17 mouse cellular contexts compared by ENCODE assay signal in genomic region chr6:108518552-108518951, GRCm38 (mm10).
A peak's percentile ranks its signal among the peaks of the same experiment; 100 is the strongest.
DNase-seq lines count a peak whose midpoint lies in the region; ATAC-seq and TF ChIP-seq lines count a peak whose summit lies in the region.
"Had no signal": no experiment of that assay in that cellular context is flagged by ENCODE, and none has a peak within 500 bp of the region (broad histone marks: within the 10 kb centered on the region; RNA-seq: fewer than 3 reads in every experiment).

No protein-coding gene starts in this region.

- no peak overlapping the region for H3K4me3 ChIP-seq in intestine, embryonic 14.5 days (ENCODE audit: low read depth, low read length)
- no peak overlapping the region for H3K4me3 ChIP-seq in intestine, embryonic 16.5 days (ENCODE audit: low read length)
- H3K4me3 ChIP-seq in midbrain, embryonic 13.5 days (replicated peaks): no peak overlapping the region
- H3K4me3 ChIP-seq in midbrain, embryonic 16.5 days (ENCODE audit: low read depth, low read length): no peak overlapping the region
- peak overlapping the region; percentile 5 for H3K4me3 ChIP-seq in olfactory bulb, adult 2 months (ENCODE audit: insufficient read depth, low read depth, low read length)
- H3K4me3 ChIP-seq: embryonic facial prominence, embryonic 15.5 days; gastrocnemius, adult 2 months; heart, embryonic 15.5 days; hindbrain, embryonic 10.5 days; limb, embryonic 12.5 days had no signal

- H3K9ac ChIP-seq in intestine, embryonic 14.5 days (ENCODE audit: low read length): no peak overlapping the region
- no peak overlapping the region for H3K9ac ChIP-seq in intestine, embryonic 16.5 days (ENCODE audit: low read depth, low read length)
- no peak overlapping the region for H3K9ac ChIP-seq in midbrain, embryonic 13.5 days (replicated peaks)
- H3K9ac ChIP-seq in midbrain, embryonic 16.5 days (ENCODE audit: low read depth, low read length): no peak overlapping the region; the same call in 1 of the 2 replicates
- H3K9ac ChIP-seq: embryonic facial prominence, embryonic 15.5 days; heart, embryonic 15.5 days; limb, embryonic 12.5 days had no signal

- H3K36me3 ChIP-seq in intestine, embryonic 14.5 days (ENCODE audit: control insufficient read depth, insufficient read depth, low read length): peaks cover 25% of the 10 kb centered on the region
- no peaks in the 10 kb centered on the region for H3K36me3 ChIP-seq in intestine, embryonic 16.5 days (ENCODE audit: control insufficient read depth, insufficient read depth, low read length)
- no peaks in the 10 kb centered on the region for H3K36me3 ChIP-seq in midbrain, embryonic 13.5 days
- H3K36me3 ChIP-seq in midbrain, embryonic 16.5 days (ENCODE audit: control insufficient read depth, insufficient read depth, low read length): no peaks in the 10 kb centered on the region

- peaks cover 9% of the 10 kb centered on the region for H3K4me1 ChIP-seq in intestine, embryonic 14.5 days (replicated peaks; ENCODE audit: control insufficient read depth, insufficient read depth, low read length)
- peaks cover 4% of the 10 kb centered on the region; the same call in 1 of the 2 replicates for H3K4me1 ChIP-seq in intestine, embryonic 16.5 days (ENCODE audit: control insufficient read depth, insufficient read depth, low read length)
- no peaks in the 10 kb centered on the region for H3K4me1 ChIP-seq in midbrain, embryonic 13.5 days (replicated peaks)
- H3K4me1 ChIP-seq in midbrain, embryonic 16.5 days (ENCODE audit: control insufficient read depth, insufficient read depth, low read length): no peaks in the 10 kb centered on the region
- H3K4me1 ChIP-seq in olfactory bulb, adult 2 months (ENCODE audit: control insufficient read depth, insufficient read depth, low read length): peaks cover 22% of the 10 kb centered on the region

- 0 out of 2 replicates have a peak, but pooled peaks have one; percentile 40 for ATAC-seq in intestine, embryonic 14.5 days (replicated peaks; ENCODE audit: low FRiP score, low TSS enrichment, low read depth)
- ATAC-seq in intestine, embryonic 16.5 days: no peak
- ATAC-seq in midbrain, embryonic 13.5 days: 0 out of 2 replicates have a peak, but pooled peaks have one; percentile 24
- no peak for ATAC-seq in midbrain, embryonic 16.5 days

- DNase-seq in intestine, embryonic 14.5 days (ENCODE audit: low spot score): no peak
- DNase-seq in brain, adult 2 months (ENCODE audit: low read depth, low spot score): peak; percentile 46
- DNase-seq in spleen, adult 18-20 months: no peak
- DNase-seq: adrenal gland, adult 2 months; cerebellum, adult 11-12 months; cerebellum, postnatal 25 days; gastrocnemius, adult 2 months; heart, adult 18-20 months; thymus, postnatal 14 days had no signal

- H3K4me2 ChIP-seq in intestine, embryonic 14.5 days (ENCODE audit: low read length): no peak overlapping the region
- H3K4me2 ChIP-seq in intestine, embryonic 16.5 days (ENCODE audit: low read depth, low read length): no peak overlapping the region
- no peak overlapping the region for H3K4me2 ChIP-seq in midbrain, embryonic 13.5 days (replicated peaks)
- no peak overlapping the region for H3K4me2 ChIP-seq in midbrain, embryonic 16.5 days (ENCODE audit: low read length)
- H3K4me2 ChIP-seq: embryonic facial prominence, embryonic 15.5 days; heart, embryonic 15.5 days; limb, embryonic 12.5 days had no signal

- H3K27me3 ChIP-seq in intestine, embryonic 14.5 days (replicated peaks; ENCODE audit: control insufficient read depth, insufficient read depth, low read length): no peaks in the 10 kb centered on the region
- no peaks in the 10 kb centered on the region for H3K27me3 ChIP-seq in intestine, embryonic 16.5 days (replicated peaks; ENCODE audit: control insufficient read depth, insufficient read depth, low read length)
- no peaks in the 10 kb centered on the region for H3K27me3 ChIP-seq in midbrain, embryonic 13.5 days
- H3K27me3 ChIP-seq in midbrain, embryonic 16.5 days (ENCODE audit: control insufficient read depth, insufficient read depth, low read depth, low read length): no peaks in the 10 kb centered on the region
- H3K27me3 ChIP-seq: embryonic facial prominence, embryonic 15.5 days; heart, embryonic 15.5 days; limb, embryonic 12.5 days had no signal

- WGBS in intestine, embryonic 14.5 days: 38% methylated on average over 14 of the region's 14 CpGs
- WGBS in intestine, embryonic 16.5 days: 51% methylated on average over 14 of the region's 14 CpGs
- WGBS in midbrain, embryonic 13.5 days: 82% methylated on average over 14 of the region's 14 CpGs
- 79% methylated on average over 14 of the region's 14 CpGs for WGBS in midbrain, embryonic 16.5 days
- 53% methylated on average over 14 of the region's 14 CpGs for WGBS in olfactory bulb, adult 2 months

- H3K27ac ChIP-seq in intestine, embryonic 14.5 days (ENCODE audit: low read depth): no peak overlapping the region
- no peak overlapping the region for H3K27ac ChIP-seq in intestine, embryonic 16.5 days (ENCODE audit: low read length)
- no peak overlapping the region for H3K27ac ChIP-seq in midbrain, embryonic 13.5 days
- H3K27ac ChIP-seq in midbrain, embryonic 16.5 days (ENCODE audit: low read length): no peak overlapping the region
- no peak overlapping the region for H3K27ac ChIP-seq in olfactory bulb, adult 2 months (ENCODE audit: insufficient read depth, low read depth, low read length)
- H3K27ac ChIP-seq: embryonic facial prominence, embryonic 15.5 days; gastrocnemius, adult 2 months; heart, embryonic 15.5 days; hindbrain, embryonic 10.5 days; limb, embryonic 12.5 days had no signal

- H3K9me3 ChIP-seq in intestine, embryonic 14.5 days (ENCODE audit: control insufficient read depth, low read length): no peaks in the 10 kb centered on the region
- no peaks in the 10 kb centered on the region for H3K9me3 ChIP-seq in intestine, embryonic 16.5 days (ENCODE audit: control insufficient read depth, low read length)
- H3K9me3 ChIP-seq in midbrain, embryonic 13.5 days: no peaks in the 10 kb centered on the region
- no peaks in the 10 kb centered on the region for H3K9me3 ChIP-seq in midbrain, embryonic 16.5 days (replicated peaks; ENCODE audit: control insufficient read depth, low read length, poor library complexity, severe bottlenecking)
- H3K9me3 ChIP-seq: embryonic facial prominence, embryonic 15.5 days; heart, embryonic 15.5 days; hindbrain, embryonic 10.5 days; limb, embryonic 12.5 days had no signal

- TF ChIP-seq POLR2A in olfactory bulb, adult 2 months (IDR thresholded peaks at IDR 0.05; ENCODE audit: insufficient read depth, low read depth, low read length): no peak

- TF ChIP-seq CTCF in olfactory bulb, adult 2 months (IDR thresholded peaks at IDR 0.05; ENCODE audit: insufficient read depth, low read depth, low read length): no peak

Comparison
In these comparisons a context has a peak if more than half of its experiments do, and no peak if none do; other contexts are left out.
1. ATAC-seq: peak in intestine, embryonic 14.5 days (single experiment) and midbrain, embryonic 13.5 days (single experiment); none in intestine, embryonic 16.5 days (single experiment) and midbrain, embryonic 16.5 days (single experiment).